Mouse (Mus musculus): ENCODE measurements around the gene Fnbp1l.

Fnbp1l gene

GRCm38 (mm10) chr3:122603229-122603628, 16.3 kb downstream of the Fnbp1l start:
- no peak for DNase-seq (ENCODE audit: low spot score)

GRCm38 (mm10) chr3:122602370-122602769, 17.1 kb downstream of the Fnbp1l start:
- no peak for DNase-seq (ENCODE audit: low spot score)

- no peak for DNase-seq (ENCODE audit: low spot score)
These were observed 20.2 kb downstream of the Fnbp1l start for GRCm38 (mm10) chr3:122599291-122599690.

- no peak for DNase-seq (ENCODE audit: low spot score)
These were observed 28.7 kb downstream of the Fnbp1l start for GRCm38 (mm10) chr3:122590804-122591203.

- no peak for DNase-seq (ENCODE audit: low spot score)
These were observed 29.2 kb downstream of the Fnbp1l start for GRCm38 (mm10) chr3:122590346-122590745.

GRCm38 (mm10) chr3:122586918-122587641, 32.4 kb downstream of the Fnbp1l start:
- no peak for DNase-seq (ENCODE audit: low spot score)

- DNase-seq (ENCODE audit: low spot score) = no peak
These were observed 42.2 kb downstream of the Fnbp1l start for GRCm38 (mm10) chr3:122577360-122577759.

- DNase-seq (ENCODE audit: low spot score) = no peak
These were observed 44.6 kb downstream of the Fnbp1l start for GRCm38 (mm10) chr3:122574921-122575320.

- no peak for DNase-seq (ENCODE audit: low spot score)
These were observed 45.9 kb downstream of the Fnbp1l start for GRCm38 (mm10) chr3:122573426-122574286.

- DNase-seq (ENCODE audit: low spot score) = no peak
These were observed 53.0 kb downstream of the Fnbp1l start for GRCm38 (mm10) chr3:122566549-122566948.

- DNase-seq (ENCODE audit: low spot score) = no peak
These were observed 53.4 kb downstream of the Fnbp1l start for GRCm38 (mm10) chr3:122566112-122566511.

GRCm38 (mm10) chr3:122565285-122565684, 54.2 kb downstream of the Fnbp1l start:
- DNase-seq (ENCODE audit: low spot score) = no peak

- no peak for DNase-seq (ENCODE audit: low spot score)
These were observed 61.7 kb downstream of the Fnbp1l start for GRCm38 (mm10) chr3:122557766-122558165.

- no peak for DNase-seq (ENCODE audit: low spot score)
These were observed 68.3 kb downstream of the Fnbp1l start for GRCm38 (mm10) chr3:122551174-122551573.

GRCm38 (mm10) chr3:122547469-122547868, 72.0 kb downstream of the Fnbp1l start:
- DNase-seq (ENCODE audit: low spot score) = no peak

- DNase-seq (ENCODE audit: low spot score) = no peak
These were observed 74.2 kb downstream of the Fnbp1l start for GRCm38 (mm10) chr3:122545346-122545745.

GRCm38 (mm10) chr3:122540918-122541317, 78.6 kb downstream of the Fnbp1l start:
- no peak for DNase-seq (ENCODE audit: low spot score)

- no peak for DNase-seq (ENCODE audit: low spot score)
These were observed 79.4 kb downstream of the Fnbp1l start for GRCm38 (mm10) chr3:122539961-122540690.

- DNase-seq (ENCODE audit: low spot score) = no peak
These were observed 80.7 kb downstream of the Fnbp1l start for GRCm38 (mm10) chr3:122538851-122539250.

- no peak for DNase-seq (ENCODE audit: low spot score)
These were observed 83.4 kb downstream of the Fnbp1l start for GRCm38 (mm10) chr3:122535938-122536703.

GRCm38 (mm10) chr3:122528477-122528876, 91.0 kb downstream of the Fnbp1l start:
- DNase-seq (ENCODE audit: low spot score) = no peak

- DNase-seq (ENCODE audit: low spot score) = no peak
These were observed 98.2 kb downstream of the Fnbp1l start for GRCm38 (mm10) chr3:122521294-122521693.

All from urinary bladder, postnatal 10 days (tissue).